Mouse (Mus musculus) limb, embryonic 11.5 days (tissue): ENCODE measurements at regions not wholly inside any gene's neighbourhood (a gene's known extent, or its start where the extent isn't known, plus 50 kb on each side); places are given as distances from the start of the nearest gene placed in this dataset.

Experiments
- ATAC-seq: fragments of 200-750 bp; cut with Nextera tagmentation; 2 replicates; pipeline ENCODE4 v1.8.0; 2017; ENCODE audit warnings: low read depth; ENCODE audit not compliant: insufficient number of reproducible peaks, low FRiP score, low TSS enrichment
- DNase-seq: peaks from one replicate; pipeline ENCODE4 v3.0.0-alpha.2; 2015; ENCODE audit warnings: low spot score
- H3K27ac ChIP-seq: fragments of 300-500 bp; sonication (generic); replicated peaks from 2 replicates; pipeline ENCODE4 v1.5.1; 2014; ENCODE audit warnings: low read depth, mild to moderate bottlenecking, low read length
- H3K27me3 ChIP-seq: fragments of 300-500 bp; sonication (generic); 2 replicates; pipeline ENCODE4 v1.6.1; 2014; ENCODE audit warnings: mild to moderate bottlenecking, low read length, mixed read lengths; ENCODE audit not compliant: control insufficient read depth, insufficient read depth
- H3K36me3 ChIP-seq: fragments of 300-500 bp; sonication (generic); 2 replicates; pipeline ENCODE4 v1.6.1; 2014; ENCODE audit warnings: mild to moderate bottlenecking, low read length, moderate library complexity, mixed read lengths; ENCODE audit not compliant: control insufficient read depth, insufficient read depth
- H3K4me1 ChIP-seq: fragments of 300-500 bp; sonication (generic); 2 replicates; pipeline ENCODE4 v1.6.1; 2014; ENCODE audit warnings: low read length, mixed read lengths; ENCODE audit not compliant: control insufficient read depth, insufficient read depth
- H3K4me2 ChIP-seq: fragments of 300-500 bp; sonication (generic); 2 replicates; pipeline ENCODE4 v1.6.1; 2014; ENCODE audit warnings: low read depth, mild to moderate bottlenecking, moderate library complexity; ENCODE audit not compliant: severe bottlenecking
- H3K4me3 ChIP-seq: fragments of 300-500 bp; sonication (generic); 2 replicates; pipeline ENCODE4 v1.5.1; 2014; ENCODE audit warnings: low read depth, low read length
- H3K9ac ChIP-seq: fragments of 300-500 bp; sonication (generic); 2 replicates; pipeline ENCODE4 v1.6.1; 2014; ENCODE audit warnings: mild to moderate bottlenecking, low read length
- H3K9me3 ChIP-seq: fragments of 300-500 bp; sonication (generic); 2 replicates; pipeline ENCODE4 v1.6.1; 2016; ENCODE audit warnings: low read length; ENCODE audit not compliant: control insufficient read depth
- WGBS: fragments of 180-500 bp; shearing (Covaris S2); extraction: QIAGEN DNeasy Blood & Tissue Kit; methylation state at CpG from one replicate; pipeline ENCODE4 v1.1.7; 2014; 5-methylcytosine and 5-hydroxymethylcytosine counted together

DNA sequence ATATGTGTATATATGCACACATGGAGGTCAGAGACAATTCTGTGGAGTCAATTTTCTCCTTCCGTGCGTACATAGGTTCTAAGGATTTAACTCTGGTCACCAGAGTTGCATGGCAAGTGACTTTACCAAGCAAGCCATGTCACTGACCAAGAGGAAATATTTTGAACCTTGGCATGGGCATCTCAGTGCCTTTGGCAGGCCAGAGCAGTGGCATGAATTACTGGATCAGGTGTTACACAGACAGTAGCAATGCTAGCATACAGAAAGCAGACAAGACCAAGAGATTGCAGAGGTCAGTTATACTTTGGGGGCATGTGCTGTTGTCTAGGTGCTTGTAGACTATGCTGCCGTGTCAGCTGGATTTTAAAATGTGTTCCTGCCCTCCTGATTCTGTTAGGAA, 95.2 kb upstream of the Gm5148 start:
- 90% methylated on average over 3 of the region's 3 CpGs for WGBS
- DNase-seq (no peak), ATAC-seq (no peak)

DNA sequence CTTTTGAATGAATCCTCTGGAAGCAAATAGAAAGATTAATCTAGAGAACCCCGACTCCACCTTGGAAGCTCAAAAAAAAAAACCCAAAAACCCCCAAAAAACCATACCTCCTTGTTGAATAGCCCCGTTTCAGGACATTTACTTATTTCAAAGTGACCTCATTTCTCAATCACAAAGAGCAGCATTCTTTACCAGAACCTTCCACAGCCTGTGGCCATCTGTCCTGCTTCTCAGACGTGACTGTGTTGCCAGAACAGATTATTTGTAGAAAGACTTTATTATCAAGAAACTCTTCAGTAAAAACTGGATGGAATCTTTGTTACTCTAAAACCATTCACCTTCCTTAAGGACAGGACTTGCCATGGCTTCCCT, 93.1 kb upstream of the Gm5148 start:
- H3K9me3 ChIP-seq: no peaks in the 10 kb centered on the region
- DNase-seq (no peak), ATAC-seq (no peak)
- no peaks in the 10 kb centered on the region for H3K4me1 ChIP-seq
- no peak overlapping the region for H3K4me2 ChIP-seq
- no peak overlapping the region for H3K4me3 ChIP-seq
- no peak overlapping the region for H3K27ac ChIP-seq
- H3K9ac ChIP-seq: no peak overlapping the region
- no peaks in the 10 kb centered on the region for H3K27me3 ChIP-seq
- no peaks in the 10 kb centered on the region for H3K36me3 ChIP-seq
- WGBS: 80% methylated on average over 3 of the region's 3 CpGs

More for the DNA sequence above, 95.2 kb upstream of the Gm5148 start:
- no peaks in the 10 kb centered on the region for H3K27me3 ChIP-seq
- H3K4me2 ChIP-seq: no peak overlapping the region
- H3K9ac ChIP-seq: no peak overlapping the region
- no peaks in the 10 kb centered on the region for H3K36me3 ChIP-seq
- no peak overlapping the region for H3K27ac ChIP-seq
- no peaks in the 10 kb centered on the region for H3K4me1 ChIP-seq
- H3K9me3 ChIP-seq: no peaks in the 10 kb centered on the region
- H3K4me3 ChIP-seq: no peak overlapping the region

GRCm38 (mm10) chr3:37816781-37817433, 92.6 kb upstream of the Gm5148 start:
- Histone ChIP-seq H3K4me2 (no peak overlapping the region), H3K36me3 (no peaks in the 10 kb centered on the region), H3K9ac (no peak overlapping the region), H3K4me1 (no peaks in the 10 kb centered on the region), H3K27me3 (no peaks in the 10 kb centered on the region), H3K27ac (no peak overlapping the region), H3K4me3 (no peak overlapping the region), H3K9me3 (no peaks in the 10 kb centered on the region)
- ATAC-seq: no peak
- DNase-seq: no peak
- WGBS: 33% methylated on average over 6 of the region's 6 CpGs

DNA sequence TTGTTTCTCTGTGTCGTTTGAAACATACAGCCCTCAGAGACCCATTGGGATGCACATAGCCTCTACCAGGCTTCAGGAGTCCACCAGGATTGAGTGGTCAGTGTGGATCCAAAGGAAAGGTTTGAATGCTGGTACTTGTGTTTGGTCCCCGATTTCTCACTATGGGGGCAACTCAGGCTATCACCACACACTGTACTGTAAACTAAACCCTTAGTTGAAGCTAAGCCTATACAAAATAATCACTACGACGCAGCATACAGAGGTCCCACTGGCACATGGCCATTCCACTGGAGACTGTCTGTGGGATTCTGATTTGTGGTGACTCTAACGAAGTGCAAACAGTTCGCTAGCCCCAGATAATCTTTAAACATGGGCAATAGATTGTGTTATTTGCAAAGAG, 91.5 kb upstream of the Gm5148 start:
- H3K9ac ChIP-seq: no peak overlapping the region
- no peaks in the 10 kb centered on the region for H3K4me1 ChIP-seq
- no peak overlapping the region for H3K27ac ChIP-seq
- H3K4me2 ChIP-seq: no peak overlapping the region
- no peaks in the 10 kb centered on the region for H3K9me3 ChIP-seq
- no peaks in the 10 kb centered on the region for H3K36me3 ChIP-seq
- 93% methylated on average over 6 of the region's 6 CpGs for WGBS
- H3K4me3 ChIP-seq: no peak overlapping the region
- ATAC-seq (no peak), DNase-seq (no peak)
- H3K27me3 ChIP-seq: no peaks in the 10 kb centered on the region

DNA sequence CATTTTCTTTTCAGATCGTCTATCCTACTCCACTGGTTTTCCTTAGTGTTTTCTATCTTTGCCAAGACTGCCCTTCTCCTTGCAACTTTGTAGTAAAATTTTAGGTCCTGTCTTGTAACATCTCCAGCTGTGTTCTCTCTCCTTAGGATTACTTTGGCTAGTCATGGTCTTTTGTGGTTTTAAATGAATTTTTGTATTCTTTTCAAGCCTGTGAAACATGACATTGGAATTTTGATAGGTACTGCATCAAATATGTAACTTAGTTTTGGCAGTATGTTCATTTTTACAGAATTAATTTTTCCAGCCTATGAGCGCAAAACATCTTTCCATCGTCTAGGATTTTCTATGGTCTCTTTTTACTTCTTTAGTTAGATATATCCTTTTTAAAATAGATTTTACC, 88.6 kb upstream of the Gm5148 start:
- DNase-seq: no peak
- Histone ChIP-seq H3K9me3 (no peaks in the 10 kb centered on the region), H3K4me1 (no peaks in the 10 kb centered on the region), H3K27ac (no peak overlapping the region), H3K36me3 (no peaks in the 10 kb centered on the region), H3K27me3 (no peaks in the 10 kb centered on the region), H3K4me2 (no peak overlapping the region), H3K4me3 (no peak overlapping the region), H3K9ac (no peak overlapping the region)
- 89% methylated on average over 3 of the region's 3 CpGs for WGBS
- ATAC-seq: no peak

DNA sequence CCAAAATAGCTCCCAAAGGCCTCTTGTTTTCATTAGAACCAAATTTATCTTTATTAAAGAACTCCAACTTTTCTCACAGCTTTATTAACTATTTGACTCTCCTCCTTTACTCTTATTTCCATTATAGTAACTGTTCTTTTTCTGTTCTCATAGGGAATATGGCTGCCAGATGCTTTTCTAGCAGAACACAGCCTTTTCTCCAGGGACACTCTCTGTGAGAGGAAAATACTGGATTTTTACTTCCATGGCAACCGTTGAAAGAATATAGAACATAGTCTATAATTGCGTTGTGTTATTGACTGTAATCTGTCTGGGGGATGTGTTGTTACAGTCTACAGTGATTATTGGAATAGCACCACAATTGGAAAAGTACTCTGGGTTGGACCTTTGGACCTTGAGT, 87.1 kb upstream of the Gm5148 start:
- 89% methylated on average over 2 of the region's 2 CpGs for WGBS
- Histone ChIP-seq H3K9ac (no peak overlapping the region), H3K27me3 (no peaks in the 10 kb centered on the region), H3K4me1 (no peaks in the 10 kb centered on the region), H3K36me3 (no peaks in the 10 kb centered on the region), H3K9me3 (no peaks in the 10 kb centered on the region), H3K27ac (no peak overlapping the region), H3K4me2 (no peak overlapping the region), H3K4me3 (no peak overlapping the region)
- no peak for DNase-seq
- ATAC-seq: no peak

- Histone ChIP-seq H3K36me3 (no peaks in the 10 kb centered on the region), H3K9ac (no peak overlapping the region), H3K4me3 (no peak overlapping the region), H3K27me3 (no peaks in the 10 kb centered on the region), H3K9me3 (no peaks in the 10 kb centered on the region), H3K4me1 (peaks cover 2% of the 10 kb centered on the region), H3K27ac (no peak overlapping the region), H3K4me2 (no peak overlapping the region)
- WGBS: 88% methylated on average over 2 of the region's 2 CpGs
- ATAC-seq (no peak), DNase-seq (no peak)
These were observed 86.5 kb upstream of the Gm5148 start for GRCm38 (mm10) chr3:37810763-37811162.

- ATAC-seq (no peak), DNase-seq (no peak)
- Histone ChIP-seq H3K36me3 (no peaks in the 10 kb centered on the region), H3K27ac (no peak overlapping the region), H3K27me3 (no peaks in the 10 kb centered on the region), H3K4me2 (no peak overlapping the region), H3K9ac (no peak overlapping the region), H3K9me3 (no peaks in the 10 kb centered on the region), H3K4me1 (peaks cover 16% of the 10 kb centered on the region), H3K4me3 (no peak overlapping the region)
- WGBS: 48% methylated on average over 6 of the region's 6 CpGs
These were observed 81.5 kb upstream of the Gm5148 start for GRCm38 (mm10) chr3:37805805-37806148.
